Mouse (Mus musculus) right cerebral cortex, adult 2 months (tissue): ENCODE results near the gene Cyp3a57.
"Not testable (repeated sequence)": the region's sequence is repeated elsewhere in the genome, so short reads cannot be mapped to it uniquely, and the experiment has no call there.

Source experiments
- DNase-seq, 2 experiments: peaks; one replicate each; pipeline ENCODE4 v3.0.0; 2021 to 2022; ENCODE audit warnings: low spot score in 2 of 2

The Cyp3a57 gene

GRCm38 (mm10) chr5:145344941-145345340 lies at the start of gene Cyp3a57:
Gene Cyp3a57 (plus strand): TSS chr5:145345279.
- no peak for DNase-seq

GRCm38 (mm10) chr5:145300469-145300868 lies 44.6 kb upstream of the Cyp3a57 start:
- DNase-seq = no peak

GRCm38 (mm10) chr5:145301796-145302195 lies 43.3 kb upstream of the Cyp3a57 start:
- DNase-seq = not testable (repeated sequence)

GRCm38 (mm10) chr5:145302424-145302823 lies 42.7 kb upstream of the Cyp3a57 start:
- DNase-seq = no peak

DNA sequence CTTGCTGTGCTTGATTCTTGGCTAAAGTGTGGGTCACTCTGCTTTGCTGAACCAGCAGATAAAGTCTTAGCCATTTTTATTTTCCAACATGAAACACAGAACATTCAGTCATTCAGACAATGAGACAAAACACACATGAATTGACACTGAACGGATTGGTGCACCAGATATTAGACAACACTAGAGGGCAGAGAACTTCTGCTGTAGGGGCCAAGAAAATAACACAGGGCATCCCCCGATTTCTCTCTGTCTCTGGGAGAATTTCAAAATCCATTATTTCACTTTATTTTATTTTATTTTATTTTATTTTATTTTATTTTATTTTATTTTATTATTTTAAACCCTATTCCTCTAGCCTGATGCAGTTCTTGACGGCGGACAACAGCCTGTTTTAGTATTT lies 38.1 kb upstream of the Cyp3a57 start:
- not testable (repeated sequence) for DNase-seq

GRCm38 (mm10) chr5:145307811-145308210 lies 37.3 kb upstream of the Cyp3a57 start:
- not testable (repeated sequence) for DNase-seq

DNA sequence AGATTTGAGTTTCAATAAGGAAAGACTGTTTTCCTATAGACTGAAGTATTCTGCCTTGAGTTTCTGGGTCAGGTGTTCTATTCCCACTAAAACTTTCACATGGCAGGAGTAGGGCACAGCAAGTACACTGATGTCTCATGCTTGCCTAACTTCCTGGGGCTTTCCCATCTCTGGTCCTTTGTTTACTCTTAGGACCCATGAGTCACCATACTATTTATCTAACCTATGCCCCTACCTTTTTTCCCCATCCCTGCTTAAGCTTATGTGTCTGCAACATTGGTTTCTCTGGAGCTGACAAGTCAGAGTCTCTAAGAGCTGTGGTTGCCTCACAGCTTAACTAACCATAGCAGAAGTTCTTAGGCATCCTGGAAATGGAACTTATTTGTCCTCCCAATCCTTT lies 31.2 kb upstream of the Cyp3a57 start:
- DNase-seq = no peak

GRCm38 (mm10) chr5:145317141-145317540 lies 27.9 kb upstream of the Cyp3a57 start:
- DNase-seq = no peak

DNA sequence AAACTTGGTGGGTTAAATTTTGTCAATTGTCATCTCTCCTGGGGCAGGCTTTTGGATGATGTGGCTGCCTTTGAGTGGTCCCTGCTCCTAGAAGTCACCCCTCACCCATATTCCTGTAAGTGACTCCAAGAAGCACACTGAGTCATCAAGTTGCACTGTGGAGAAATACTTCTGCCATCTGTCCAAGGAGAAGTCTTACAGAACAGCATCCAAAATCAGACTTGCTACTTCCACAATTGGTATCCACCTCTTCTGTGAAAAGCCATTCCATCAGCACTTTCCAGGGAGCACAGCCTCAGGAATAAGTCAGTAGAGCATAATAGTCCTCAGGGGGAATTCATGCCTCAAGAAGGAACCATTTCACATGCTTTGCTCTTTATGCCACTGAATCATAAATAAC lies 6.3 kb upstream of the Cyp3a57 start:
- DNase-seq = peak in 1 of 2 experiments; percentile 8

GRCm38 (mm10) chr5:145349697-145350096 lies 4.6 kb downstream of the Cyp3a57 start:
- no peak for DNase-seq

- no peak for DNase-seq
These were observed 8.0 kb downstream of the Cyp3a57 start for GRCm38 (mm10) chr5:145353081-145353480.

- not testable (repeated sequence) for DNase-seq
These were observed 70.3 kb downstream of the Cyp3a57 start for GRCm38 (mm10) chr5:145415416-145415815.

DNA sequence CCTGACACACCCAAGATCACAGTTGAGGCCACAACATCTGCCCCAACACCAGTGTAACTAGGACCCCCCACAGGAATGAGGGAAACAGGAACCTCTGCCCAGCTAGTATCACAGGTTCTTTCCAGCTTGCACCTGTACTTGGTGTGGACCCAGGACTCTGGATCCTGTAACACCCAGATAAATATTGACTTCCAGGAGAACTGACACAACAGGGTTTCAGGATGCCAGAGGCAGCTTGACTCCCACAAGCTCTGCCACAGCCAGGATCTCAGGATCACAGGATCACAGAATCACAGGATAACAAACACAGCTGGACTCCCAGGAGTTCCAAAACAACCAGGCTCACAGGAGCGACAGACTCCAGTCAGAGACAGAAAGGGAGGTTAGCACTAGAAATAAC lies 77.2 kb downstream of the Cyp3a57 start:
- DNase-seq = no peak

DNA sequence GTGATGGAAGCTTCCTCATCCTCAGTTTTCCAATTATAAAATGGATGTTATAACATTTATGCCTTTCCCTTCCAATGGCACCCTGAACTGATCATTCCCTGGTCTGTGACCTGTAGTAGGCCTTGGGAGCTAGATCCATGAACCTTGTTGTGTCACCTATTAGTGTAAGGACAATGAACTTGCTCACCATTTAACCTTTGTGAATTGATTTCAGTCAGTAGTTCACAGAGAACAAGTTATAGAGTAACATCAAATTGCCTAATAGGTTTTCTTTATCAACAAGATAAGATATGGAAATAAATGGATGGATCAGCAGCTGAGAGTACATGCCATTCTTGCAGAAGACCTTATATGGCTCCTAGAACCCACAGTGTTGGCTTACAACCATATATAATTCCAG lies 85.9 kb downstream of the Cyp3a57 start:
- DNase-seq = no peak

- no peak for DNase-seq
These were observed 88.6 kb downstream of the Cyp3a57 start for GRCm38 (mm10) chr5:145433688-145434087.
